Mouse (Mus musculus): ENCODE measurements around the gene Eif2b3.

Eif2b3 gene

GRCm38 (mm10) chr4:117095551-117096452, 76.6 kb downstream of the Eif2b3 start, which contains the start of gene Ptch2:
Gene Ptch2 (plus strand): TSS chr4:117096075.
- DNase-seq, result peak; percentile 91

- DNase-seq, result no peak
Measured at GRCm38 (mm10) chr4:117096666-117097065, 77.5 kb downstream of the Eif2b3 start.

- DNase-seq, result no peak
Measured at GRCm38 (mm10) chr4:117097969-117098763, 79.0 kb downstream of the Eif2b3 start.

- DNase-seq, result no peak
Measured at GRCm38 (mm10) chr4:117098764-117099036, 79.5 kb downstream of the Eif2b3 start.

GRCm38 (mm10) chr4:117100036-117100435, 80.8 kb downstream of the Eif2b3 start:
- DNase-seq, result peak; percentile 46

- peak; percentile 54 for DNase-seq
Measured at GRCm38 (mm10) chr4:117101218-117101617, 82.0 kb downstream of the Eif2b3 start.

GRCm38 (mm10) chr4:117104672-117105071, 85.5 kb downstream of the Eif2b3 start:
- no peak for DNase-seq

GRCm38 (mm10) chr4:117105127-117105526, 85.9 kb downstream of the Eif2b3 start:
- no peak for DNase-seq

- no peak for DNase-seq
Measured at GRCm38 (mm10) chr4:117107813-117108523, 88.8 kb downstream of the Eif2b3 start.

- DNase-seq, result no peak
Measured at GRCm38 (mm10) chr4:117108524-117108849, 89.3 kb downstream of the Eif2b3 start.

- DNase-seq, result no peak
Measured at GRCm38 (mm10) chr4:117109330-117109729, 90.1 kb downstream of the Eif2b3 start.

- peak; percentile 66 for DNase-seq
Measured at GRCm38 (mm10) chr4:117110249-117110648, 91.0 kb downstream of the Eif2b3 start.

GRCm38 (mm10) chr4:117110985-117111384, 91.8 kb downstream of the Eif2b3 start:
- DNase-seq, result no peak

GRCm38 (mm10) chr4:117113237-117113636, 94.0 kb downstream of the Eif2b3 start:
- DNase-seq, result no peak

- peak; percentile 74 for DNase-seq
Measured at GRCm38 (mm10) chr4:117115592-117115991, 96.4 kb downstream of the Eif2b3 start.

- no peak for DNase-seq
Measured at GRCm38 (mm10) chr4:117117931-117118330, 98.7 kb downstream of the Eif2b3 start.

- DNase-seq, result no peak
Measured at GRCm38 (mm10) chr4:117119636-117120035, 100.4 kb downstream of the Eif2b3 start.

- DNase-seq, result no peak
Measured at GRCm38 (mm10) chr4:117120052-117120444, 100.8 kb downstream of the Eif2b3 start.

GRCm38 (mm10) chr4:117120445-117121414, 101.5 kb downstream of the Eif2b3 start:
- peak; percentile 96 for DNase-seq

GRCm38 (mm10) chr4:117122209-117122608, 103.0 kb downstream of the Eif2b3 start:
- no peak for DNase-seq

GRCm38 (mm10) chr4:117123546-117124217, 104.5 kb downstream of the Eif2b3 start:
- no peak for DNase-seq

GRCm38 (mm10) chr4:117124218-117124517, 105.0 kb downstream of the Eif2b3 start:
- DNase-seq, result no peak
